Mouse (Mus musculus): ENCODE results near the gene Anks1b. TPM values are rescaled to one million over a fixed set of nuclear protein-coding genes. Genes with fewer than 3 reads are reported as not detected.

The Anks1b gene
- total RNA-seq, 2 experiments from 2014 or later: 454 to 510 TPM

DNA sequence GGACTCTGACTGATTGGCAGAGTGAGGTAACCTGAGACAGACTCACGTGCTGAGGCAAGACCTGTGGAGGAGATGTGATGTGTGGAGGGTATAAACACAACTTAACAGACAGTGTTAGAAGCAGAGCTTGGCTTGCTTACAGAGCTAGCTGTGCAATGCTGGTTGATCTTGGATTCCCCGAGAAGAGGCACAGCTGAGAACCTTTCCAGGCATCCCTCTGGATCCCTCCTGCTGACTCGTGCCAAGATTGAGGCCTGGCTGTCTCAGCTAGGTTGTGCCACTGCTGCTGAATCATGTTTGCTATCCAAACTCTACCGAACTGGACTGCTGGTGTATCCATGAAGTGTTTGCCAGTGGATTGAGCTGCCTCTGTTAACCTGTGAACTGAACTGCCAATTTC, 68.9 kb downstream of the Anks1b start:
- intact Hi-C loops (cut with DNase I): no loop called here
- peak in 1 of 2 experiments; percentile 42 for DNase-seq (ENCODE audit: low spot score in 2 of 2)

DNA sequence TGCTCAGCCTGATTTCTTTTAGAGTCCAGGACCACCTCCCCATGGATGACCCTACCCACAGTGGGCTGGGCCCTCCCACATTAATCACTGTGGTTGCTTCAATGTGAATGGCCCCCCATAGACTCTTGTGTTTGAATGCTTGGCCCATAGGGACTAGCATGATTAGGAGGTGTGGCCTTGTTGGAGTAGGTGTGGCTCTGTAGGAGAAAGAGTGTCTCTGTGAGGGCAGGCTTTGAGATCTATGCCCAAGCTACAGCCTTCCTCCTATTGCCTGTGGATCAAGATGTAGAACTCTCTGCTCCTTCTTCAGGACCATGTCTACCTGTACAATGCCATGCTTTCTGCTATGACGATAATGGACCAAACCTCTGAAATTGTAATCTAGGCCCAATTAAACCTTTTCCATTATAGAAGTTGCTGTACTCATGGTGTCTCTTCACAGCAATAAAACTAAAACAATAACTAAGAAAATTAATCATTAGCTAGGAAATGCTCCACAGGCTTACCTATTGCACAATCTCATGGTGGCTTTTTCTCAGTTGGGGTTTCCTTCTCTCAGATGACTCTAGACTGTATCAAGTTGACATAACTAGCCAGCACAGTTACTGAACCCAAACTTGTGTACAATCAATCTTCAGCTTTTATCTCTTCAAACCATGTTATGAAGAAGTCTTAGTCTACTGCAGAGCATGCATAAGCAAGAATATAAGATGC, 73.5 kb downstream of the Anks1b start:
- intact Hi-C loops (cut with DNase I): no loop called here
- DNase-seq (ENCODE audit: low spot score in 2 of 2): no peak

DNA sequence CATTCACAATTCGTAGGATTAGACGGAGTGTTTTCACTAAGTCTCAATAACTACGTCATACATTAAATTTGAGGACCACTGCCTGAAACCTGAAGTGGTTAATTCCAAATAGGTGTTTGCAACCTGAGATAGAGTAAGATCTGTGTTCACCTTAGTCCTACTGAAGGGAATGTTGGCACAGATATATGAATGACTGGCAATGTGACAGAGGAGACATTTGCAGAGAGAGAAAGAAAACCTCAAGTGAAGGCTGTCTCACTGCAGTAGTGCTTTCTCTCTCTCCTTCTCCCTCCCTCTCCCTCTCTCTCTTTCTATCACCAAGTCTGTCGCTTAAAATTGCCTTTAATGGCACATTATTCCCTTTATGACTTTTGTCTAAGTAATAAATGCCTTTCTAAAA, 101.1 kb downstream of the Anks1b start:
- no peak for DNase-seq (ENCODE audit: low spot score in 2 of 2)
- intact Hi-C loops (cut with DNase I): loop anchor here (10.0 kb wide), 1 partner anchor 100 kb away; the partner anchor contains the start of gene Anks1b

DNA sequence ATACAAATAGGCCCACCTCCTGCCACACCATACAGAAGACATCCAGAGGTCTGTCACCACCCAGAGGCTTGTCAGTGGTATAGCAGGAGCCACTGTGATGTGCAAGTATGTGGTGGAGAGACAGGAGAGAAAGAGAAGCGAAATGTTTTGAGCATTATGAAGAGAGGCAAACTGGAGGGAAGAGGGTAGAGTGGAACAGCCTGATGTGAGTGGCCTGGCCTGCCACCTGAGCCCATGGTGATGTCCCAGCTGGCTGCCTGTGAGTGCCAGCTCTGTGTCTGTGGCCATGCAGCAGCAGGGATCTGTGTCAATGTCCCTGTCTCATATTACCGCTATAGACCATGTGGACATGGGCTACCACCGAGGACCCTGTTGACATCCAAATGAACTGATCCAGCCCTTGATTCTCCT, 102.1 kb downstream of the Anks1b start:
- DNase-seq (ENCODE audit: low spot score in 2 of 2): peak in 1 of 2 experiments; percentile 21
- intact Hi-C loops (cut with DNase I): loop anchor here (10.0 kb wide), 1 partner anchor 101 kb away; the partner anchor contains the start of gene Anks1b

DNA sequence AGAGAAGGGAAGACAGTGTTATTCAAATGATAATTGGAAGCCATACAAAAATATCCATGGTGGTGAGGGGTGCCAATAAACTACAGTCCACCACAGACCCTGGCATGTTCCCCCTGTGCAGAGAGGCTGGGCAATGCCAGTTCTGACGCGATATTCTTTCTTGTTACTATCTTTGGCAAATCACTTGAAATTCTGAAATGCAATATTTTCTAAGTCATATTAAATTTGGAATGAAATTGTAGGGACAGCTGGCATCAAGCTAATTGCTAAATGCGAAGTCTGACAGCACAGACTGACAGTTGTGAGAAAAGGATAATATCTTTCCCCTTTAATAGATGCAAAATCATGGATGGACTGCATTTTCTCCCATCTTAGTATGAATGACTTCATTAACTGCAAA, 103.3 kb downstream of the Anks1b start:
- intact Hi-C loops (cut with DNase I): loop anchor here (10.0 kb wide), 1 partner anchor 102 kb away; the partner anchor contains the start of gene Anks1b

DNA sequence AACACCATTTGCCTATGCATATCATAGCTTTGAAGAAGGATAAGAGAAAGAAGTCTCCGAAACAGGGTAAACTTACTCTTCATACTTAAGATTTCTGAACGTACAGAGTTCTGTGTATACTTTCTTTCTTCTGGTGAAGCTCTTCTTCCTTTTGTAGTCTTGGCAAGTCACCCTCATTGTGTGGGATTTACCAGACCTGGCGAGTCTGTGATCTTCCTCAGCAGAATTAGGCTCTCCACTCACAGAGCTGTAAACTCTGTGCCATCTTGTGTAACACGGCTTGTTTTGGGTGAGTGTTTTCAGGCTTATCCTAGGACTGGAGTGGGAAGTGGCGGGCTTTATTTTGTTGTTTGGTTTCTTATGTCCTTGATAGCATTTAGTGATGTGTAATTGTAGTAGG, 120.9 kb downstream of the Anks1b start:
- intact Hi-C loops (cut with DNase I): loop anchor here (2.0 kb wide), 1 partner anchor 121 kb away; the partner anchor contains the start of gene Anks1b
- peak in 1 of 2 experiments; percentile 76 for DNase-seq (ENCODE audit: low spot score in 2 of 2)

More for the DNA sequence above, 103.3 kb downstream of the Anks1b start:
- DNase-seq (ENCODE audit: low spot score in 2 of 2): no peak

DNA sequence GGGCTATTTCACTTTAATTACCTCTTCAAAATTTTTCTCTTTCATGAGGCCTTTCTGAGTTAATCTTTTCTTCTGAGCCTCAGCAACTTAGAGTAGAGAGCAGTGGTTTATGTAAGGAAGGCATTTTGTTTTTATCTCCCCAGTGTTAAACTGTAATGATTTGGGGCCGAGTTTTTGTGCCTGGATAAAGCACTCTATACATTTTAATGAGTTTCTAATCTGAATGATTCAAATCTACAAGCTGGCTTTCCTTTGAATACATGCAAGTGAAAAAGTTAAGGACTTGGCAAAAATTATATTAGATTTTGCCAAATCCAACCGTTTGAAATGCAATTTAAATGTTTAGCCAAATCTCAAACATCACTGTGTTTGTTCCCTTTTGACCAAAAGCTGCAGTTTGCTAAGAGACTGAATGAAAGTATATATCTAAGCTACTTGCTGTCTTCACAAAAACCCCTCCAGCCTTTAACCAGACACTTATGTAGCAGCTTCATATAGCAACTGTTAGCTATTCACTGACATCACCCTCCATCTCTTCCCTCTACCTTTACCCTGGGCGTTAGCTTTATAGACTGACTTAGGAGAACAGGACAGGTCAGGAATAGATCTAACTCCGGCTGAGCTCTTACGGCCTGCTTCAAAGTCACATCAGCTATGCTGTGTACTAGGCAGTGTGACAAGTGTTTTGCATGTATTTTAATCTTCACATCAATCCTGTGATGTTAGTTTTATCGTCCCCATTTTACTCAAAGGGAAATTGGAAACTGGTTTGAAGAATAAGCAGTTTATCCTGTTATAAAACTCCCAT, 122.5 kb downstream of the Anks1b start:
- intact Hi-C loops (cut with DNase I): loop anchor here (2.0 to 5.0 kb wide), 2 partner anchors 74 to 123 kb away; partner anchors contain the start of gene Anks1b
- DNase-seq (ENCODE audit: low spot score in 2 of 2): peak in 1 of 2 experiments; percentile 72

DNA sequence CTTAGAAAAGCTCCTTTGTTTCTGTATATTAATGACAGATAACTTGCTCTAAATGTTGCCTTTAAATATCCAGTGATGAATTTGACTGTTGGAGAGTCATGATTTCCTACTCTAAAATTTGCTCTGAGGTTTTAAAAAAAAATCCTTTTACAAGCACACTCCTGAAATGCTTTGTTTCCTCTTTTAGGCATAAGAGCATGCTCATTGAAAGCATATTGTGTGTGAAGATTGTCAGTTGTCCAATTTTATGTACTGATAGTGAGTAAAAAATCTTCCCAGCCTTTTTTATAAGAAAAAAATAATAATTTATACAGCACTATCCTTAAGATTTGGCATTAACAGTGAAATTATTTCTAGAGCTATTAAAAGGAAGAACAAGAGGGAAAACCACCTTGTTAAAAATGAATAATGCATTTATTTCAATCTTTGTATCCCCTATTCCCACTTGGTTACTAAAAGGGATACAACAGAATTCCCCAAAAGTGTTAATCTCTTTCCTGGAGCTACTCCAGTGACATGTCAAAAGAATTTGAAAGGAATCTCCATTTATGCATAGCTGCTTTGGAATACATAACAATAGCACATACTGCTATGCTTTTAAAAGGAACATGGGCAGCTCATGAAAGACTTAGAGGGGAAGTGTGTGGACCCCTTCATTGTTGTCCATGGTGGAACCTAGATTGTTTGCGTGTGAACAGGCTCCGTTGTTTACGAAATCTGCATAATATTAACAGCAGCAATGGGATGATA, 130.8 kb downstream of the Anks1b start:
- DNase-seq (ENCODE audit: low spot score in 2 of 2): no peak

DNA sequence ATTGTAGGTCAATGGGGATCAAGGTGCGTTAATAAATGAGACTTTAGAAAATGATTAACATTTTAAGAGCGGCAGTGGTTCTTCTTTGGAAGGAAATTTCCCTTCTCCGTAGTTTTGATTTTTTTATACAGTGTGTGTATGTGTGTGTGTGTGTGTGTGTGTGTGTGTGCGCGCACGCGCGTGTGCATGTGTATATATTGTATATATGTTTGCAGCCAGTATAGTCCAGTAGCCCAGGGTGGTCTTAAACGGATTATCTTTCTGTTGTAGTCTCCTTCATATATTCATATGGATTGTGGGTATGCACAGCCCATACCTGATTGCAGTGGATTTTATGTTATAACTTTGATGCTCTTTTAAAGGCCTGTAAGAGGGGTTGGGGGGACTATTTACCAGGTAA, 131.6 kb downstream of the Anks1b start:
- DNase-seq (ENCODE audit: low spot score in 2 of 2): no peak
- intact Hi-C loops (cut with DNase I): no loop called here

More for the DNA sequence above, 130.8 kb downstream of the Anks1b start:
- intact Hi-C loops (cut with DNase I): no loop called here

DNA sequence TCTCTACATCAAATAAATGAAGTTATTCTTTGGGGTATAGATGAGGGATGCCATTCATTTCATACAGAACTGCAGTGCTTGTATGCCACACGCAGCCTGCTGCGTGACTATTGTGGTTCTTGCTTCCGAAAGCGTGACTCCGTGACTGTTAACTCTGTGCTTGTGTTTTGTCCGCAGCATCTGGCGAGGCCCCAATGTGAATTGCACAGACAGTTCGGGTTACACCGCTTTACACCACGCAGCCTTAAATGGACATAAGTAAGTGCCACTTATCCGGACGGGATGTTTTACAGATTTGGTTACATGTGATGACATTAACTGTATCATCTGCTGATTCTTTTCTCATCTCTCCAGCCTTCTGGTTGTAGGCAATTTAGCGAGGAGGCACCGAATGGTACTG, 159.7 kb downstream of the Anks1b start:
- intact Hi-C loops (cut with DNase I): no loop called here
- no peak for DNase-seq (ENCODE audit: low spot score in 2 of 2)

DNA sequence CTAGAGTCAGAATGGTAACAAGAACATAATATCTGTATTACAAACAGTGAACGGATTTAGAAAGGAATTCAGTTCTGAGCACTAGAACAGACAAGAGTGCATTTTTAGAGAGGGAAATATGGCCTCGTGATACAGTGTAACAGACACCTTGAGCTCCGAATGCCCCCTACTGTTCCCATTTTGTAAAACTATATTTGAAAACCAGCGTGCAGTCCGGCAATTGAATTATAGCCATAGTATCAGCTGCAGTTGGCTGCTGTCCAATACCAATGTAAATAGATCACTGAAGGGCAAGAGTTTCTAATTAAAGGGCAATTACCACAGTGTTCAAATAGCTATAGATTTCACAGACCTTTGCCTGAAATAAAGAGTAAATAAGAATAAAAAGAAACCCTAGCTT, 170.0 kb downstream of the Anks1b start:
- intact Hi-C loops (cut with DNase I): no loop called here
- no peak for DNase-seq (ENCODE audit: low spot score in 2 of 2)

DNA sequence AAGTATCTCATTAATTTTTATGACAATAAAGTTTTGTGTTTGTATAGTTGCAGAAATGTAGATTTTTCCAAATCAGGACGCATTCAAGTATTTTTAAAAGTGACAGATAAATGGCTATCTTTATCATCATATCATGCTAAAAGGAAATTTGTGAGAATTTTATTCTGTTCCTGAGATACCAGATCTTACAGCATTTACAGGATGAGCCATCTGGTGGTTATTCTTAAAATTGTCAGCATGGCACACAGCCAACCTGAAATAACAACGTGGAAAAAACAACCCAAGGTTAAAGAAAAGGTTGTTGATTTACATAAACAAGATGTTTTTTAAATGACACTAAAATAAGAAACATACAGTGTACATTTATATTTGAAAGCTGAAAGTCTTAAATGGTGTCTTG, 170.5 kb downstream of the Anks1b start:
- intact Hi-C loops (cut with DNase I): no loop called here

DNA sequence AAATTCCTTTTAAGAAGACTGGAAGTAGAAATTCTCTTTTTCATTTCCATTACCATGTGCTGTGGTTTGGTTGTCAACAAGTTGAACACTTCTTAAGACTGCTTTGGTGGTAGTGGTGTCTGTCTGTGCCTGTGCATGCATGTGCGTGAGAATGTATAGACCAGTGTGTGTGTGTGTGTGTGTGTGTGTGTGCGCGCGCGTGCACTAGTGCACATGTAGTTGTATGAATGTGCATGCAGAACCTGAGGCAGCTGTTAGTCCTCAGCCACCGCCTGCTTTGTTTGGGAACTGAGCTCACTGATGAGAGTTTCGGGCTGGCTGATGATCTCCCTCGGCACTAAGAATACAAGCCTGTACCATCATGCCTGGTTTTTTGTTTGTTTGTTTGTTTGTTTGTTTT, 170.9 kb downstream of the Anks1b start:
- DNase-seq (ENCODE audit: low spot score in 2 of 2): no peak
- intact Hi-C loops (cut with DNase I): no loop called here

More for the DNA sequence above, 170.5 kb downstream of the Anks1b start:
- peak; percentile 17 to 44 for DNase-seq (ENCODE audit: low spot score in 2 of 2)

DNA sequence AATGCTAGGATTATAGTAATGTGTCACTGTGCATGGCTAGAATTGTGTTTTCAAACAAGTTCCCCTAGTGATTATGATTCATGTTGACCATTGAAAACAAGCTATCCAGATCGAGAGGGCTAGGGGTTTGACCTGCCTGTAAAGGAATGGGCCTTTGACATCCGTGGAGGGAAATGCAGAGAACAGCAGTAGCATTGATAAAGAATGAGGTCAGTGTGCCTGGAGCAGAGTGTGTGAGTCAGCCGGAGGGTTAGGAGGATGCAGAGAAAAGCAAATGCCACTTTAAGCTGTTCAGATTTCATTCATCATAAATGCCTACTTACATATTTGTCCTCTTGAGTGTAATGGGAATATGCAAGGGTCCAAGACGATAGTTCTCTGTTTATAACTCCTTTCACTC, 195.3 kb downstream of the Anks1b start:
- intact Hi-C loops (cut with DNase I): no loop called here
- no peak for DNase-seq (ENCODE audit: low spot score in 2 of 2)

DNA sequence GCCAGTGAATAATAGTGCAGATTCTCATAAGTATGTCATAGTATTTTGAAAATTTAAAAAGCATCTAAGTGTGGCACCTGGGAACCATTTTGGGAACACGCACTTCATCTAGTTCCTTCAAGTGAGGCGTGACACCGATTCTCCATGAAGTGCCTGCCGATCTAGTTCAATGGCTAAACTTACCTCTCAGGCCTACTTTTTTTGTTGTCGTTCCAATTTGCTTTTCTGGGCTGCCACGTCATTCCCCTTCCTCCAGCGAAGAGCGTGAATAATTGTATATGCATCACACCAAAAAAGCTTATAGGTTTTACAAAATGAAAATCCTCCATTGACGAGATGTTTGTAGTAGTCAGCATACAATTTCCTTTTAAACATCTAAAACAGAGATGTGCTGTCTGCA, 204.6 kb downstream of the Anks1b start:
- intact Hi-C loops (cut with DNase I): no loop called here
- peak in 1 of 2 experiments; percentile 65 for DNase-seq (ENCODE audit: low spot score in 2 of 2)

DNA sequence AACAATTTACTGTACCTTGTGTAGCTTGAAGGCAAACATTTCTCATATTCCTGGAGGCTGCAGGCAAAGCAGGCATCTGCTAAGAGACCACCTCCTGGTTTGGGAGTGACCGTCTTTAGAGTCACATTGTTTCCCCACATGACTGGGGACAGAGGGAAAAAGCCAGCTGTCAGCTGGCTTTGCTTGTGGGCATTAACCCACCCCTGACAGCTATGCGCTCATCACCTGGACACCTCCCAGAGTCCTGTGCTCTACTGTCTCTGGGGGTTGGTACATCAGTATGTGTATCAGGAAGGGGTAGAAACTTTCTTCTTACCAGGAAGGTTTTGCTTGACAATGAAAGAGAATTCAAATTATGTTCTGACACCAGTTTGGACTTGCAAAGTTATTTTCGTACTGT, 207.8 kb downstream of the Anks1b start:
- DNase-seq (ENCODE audit: low spot score in 2 of 2): no peak
- intact Hi-C loops (cut with DNase I): loop anchor here (2.0 kb wide), 1 partner anchor 608 kb away; no protein-coding TSS in a partner anchor

DNA sequence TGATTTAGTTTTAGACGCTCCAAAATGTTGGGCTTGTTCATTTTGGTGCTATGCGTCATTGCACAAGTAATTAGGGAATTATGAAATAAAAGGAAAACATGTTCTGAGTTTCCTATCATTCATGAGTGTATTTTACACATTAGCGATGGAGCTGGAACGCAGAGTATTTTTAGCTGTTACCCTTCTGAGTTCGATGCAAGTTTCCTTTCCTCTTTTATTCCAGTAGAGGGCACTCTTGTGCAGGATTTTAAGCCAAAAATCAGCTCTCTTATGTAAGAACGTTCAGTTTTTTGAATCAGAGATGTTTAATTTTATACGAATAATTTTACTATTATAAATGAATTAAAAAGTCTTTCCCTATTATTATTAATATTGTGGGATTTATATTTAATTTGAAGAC, 208.3 kb downstream of the Anks1b start:
- intact Hi-C loops (cut with DNase I): loop anchor here (2.0 kb wide), 1 partner anchor 607 kb away; no protein-coding TSS in a partner anchor
- peak in 1 of 2 experiments; percentile 72 for DNase-seq (ENCODE audit: low spot score in 2 of 2)

DNA sequence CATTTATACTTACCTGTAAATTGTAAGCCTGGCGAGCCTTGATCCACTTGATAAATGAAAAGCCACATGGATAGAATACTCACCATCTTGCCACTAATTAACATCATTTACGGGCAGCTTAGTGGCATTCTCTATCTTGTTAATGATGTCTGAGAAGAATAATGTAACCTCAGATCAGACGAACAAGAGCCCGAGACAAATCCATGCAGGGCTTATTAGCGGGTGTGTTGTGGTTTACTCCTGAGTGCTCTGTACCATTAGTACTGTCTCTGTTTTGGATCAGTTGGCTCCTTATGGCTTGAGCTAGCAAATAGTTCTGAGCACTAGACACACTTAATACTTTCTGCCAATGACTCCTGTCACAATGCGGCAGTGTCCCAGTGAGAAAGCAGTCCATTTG, 220.6 kb downstream of the Anks1b start:
- intact Hi-C loops (cut with DNase I): no loop called here
- no peak for DNase-seq (ENCODE audit: low spot score in 2 of 2)

DNA sequence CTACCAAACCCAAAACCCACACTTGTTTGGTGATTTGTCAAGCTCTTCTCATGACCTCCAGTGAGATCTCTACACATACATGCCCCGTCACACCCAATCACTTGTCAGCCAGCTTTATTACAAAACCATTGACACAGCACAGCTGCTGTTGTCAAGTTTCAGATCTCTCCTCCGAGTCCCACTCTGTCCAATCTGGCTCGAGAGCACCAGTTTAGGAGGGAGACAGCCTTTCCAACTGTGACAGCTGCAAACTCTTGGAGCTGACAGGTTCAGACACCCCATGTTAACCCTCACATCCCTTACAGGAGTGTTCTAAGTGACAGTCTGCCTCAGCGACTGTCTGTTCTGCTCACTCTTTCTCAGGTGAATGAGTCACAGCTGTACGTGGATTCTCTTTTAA, 239.4 kb downstream of the Anks1b start:
- no peak for DNase-seq (ENCODE audit: low spot score in 2 of 2)

DNA sequence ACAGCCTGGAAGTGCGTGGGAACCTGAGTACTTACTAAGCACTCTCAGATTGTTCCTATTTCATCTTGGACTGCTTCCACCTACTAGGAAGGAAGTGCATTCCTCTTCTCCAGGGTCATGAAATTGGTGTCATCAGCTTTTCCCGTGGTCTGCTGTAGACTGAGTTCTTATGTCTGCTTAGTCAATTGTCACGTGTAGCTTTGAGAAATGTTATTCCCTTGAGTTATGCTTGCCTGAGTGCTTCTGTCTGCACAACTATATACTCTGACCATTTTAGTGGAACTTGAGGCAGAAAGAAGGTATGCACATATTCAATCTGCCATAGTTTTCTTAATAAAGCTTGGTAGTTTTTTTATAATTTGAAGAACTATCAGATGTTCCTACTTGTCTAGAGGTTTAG, 243.6 kb downstream of the Anks1b start:
- intact Hi-C loops (cut with DNase I): no loop called here

More for the DNA sequence above, 239.4 kb downstream of the Anks1b start:
- intact Hi-C loops (cut with DNase I): no loop called here

More for the DNA sequence above, 243.6 kb downstream of the Anks1b start:
- DNase-seq (ENCODE audit: low spot score in 2 of 2): no peak
